Mouse (Mus musculus) liver, postnatal 0 days (tissue): ENCODE measurements around the gene Zdhhc21. TPM values are rescaled to one million over a fixed set of nuclear protein-coding genes. Genes with fewer than 3 reads are reported as not detected.

Experiments used
- ATAC-seq: fragments of 200-750 bp; cut with Nextera tagmentation; 2 replicates; pipeline ENCODE4 v1.8.0; 2017; ENCODE audit warnings: mild to moderate bottlenecking, moderate library complexity
- DNase-seq: peaks from one replicate; pipeline ENCODE4 v3.0.0-alpha.2; 2016
- H3K27ac ChIP-seq: fragments of 300-500 bp; sonication (generic); 2 replicates; pipeline ENCODE4 v1.5.1; 2014; ENCODE audit warnings: antibody characterized with exemption, moderate library complexity, mild to moderate bottlenecking, low read depth
- H3K27me3 ChIP-seq: fragments of 300-500 bp; sonication (generic); 2 replicates; pipeline ENCODE4 v1.6.1; 2014; ENCODE audit warnings: low read length, control low read depth, mixed read lengths; ENCODE audit not compliant: insufficient read depth
- H3K36me3 ChIP-seq: fragments of 300-500 bp; sonication (generic); replicated peaks from 2 replicates; pipeline ENCODE4 v1.6.1; 2014; ENCODE audit warnings: mild to moderate bottlenecking, control low read depth, low read length, moderate library complexity, mixed read lengths; ENCODE audit not compliant: insufficient read depth
- H3K4me1 ChIP-seq: fragments of 300-500 bp; sonication (generic); 2 replicates; pipeline ENCODE4 v1.6.1; 2014; ENCODE audit warnings: antibody characterized with exemption, mild to moderate bottlenecking, control low read depth; ENCODE audit not compliant: insufficient read depth
- H3K4me2 ChIP-seq: fragments of 300-500 bp; sonication (generic); 2 replicates; pipeline ENCODE4 v1.6.1; 2014; ENCODE audit warnings: low read depth, mild to moderate bottlenecking, low read length, moderate library complexity, mixed read lengths
- H3K4me3 ChIP-seq: fragments of 300-500 bp; sonication (generic); 2 replicates; pipeline ENCODE4 v1.5.1; 2014; ENCODE audit warnings: low read depth, low read length
- H3K9ac ChIP-seq: fragments of 300-500 bp; sonication (generic); replicated peaks from 2 replicates; pipeline ENCODE4 v1.6.1; 2014; ENCODE audit warnings: mild to moderate bottlenecking, moderate library complexity
- H3K9me3 ChIP-seq: fragments of 300-500 bp; sonication (generic); 2 replicates; pipeline ENCODE4 v1.6.1; 2016; ENCODE audit warnings: mild to moderate bottlenecking, control low read depth, low read length, mixed read lengths
- CTCF ChIP-seq: sonication (generic); IDR thresholded peaks from 2 replicates; pipeline ENCODE4 v1.5.1; 2016; ENCODE audit warnings: antibody characterized with exemption, low read depth
- EP300 ChIP-seq: IDR thresholded peaks from 2 replicates; pipeline ENCODE4 v1.6.1; 2016; ENCODE audit warnings: antibody characterized with exemption, low read depth, mild to moderate bottlenecking
- WGBS: fragments of 180-500 bp; shearing (Covaris S2); extraction: QIAGEN DNeasy Blood & Tissue Kit; methylation state at CpG from one replicate; pipeline ENCODE4 v1.1.7; 2014; ENCODE audit not compliant: insufficient replicate concordance; 5-methylcytosine and 5-hydroxymethylcytosine counted together
- polyA plus RNA-seq: library from polyadenylated mRNA; unstranded; fragments of >200 nt; fragmentation: Nextera tagmentation; extraction: Ambion mirVana; gene quantifications from 2 replicates; pipeline ENCODE4 v1.2.1, GENCODE M21; 2015

Gene Zdhhc21
- polyA plus RNA-seq, 1 experiment from 2014 or later, result 2.6 TPM

- 64% methylated on average over 5 of the region's 5 CpGs for WGBS
- Histone ChIP-seq H3K9me3 (no peaks in the 10 kb centered on the region), H3K4me1 (no peaks in the 10 kb centered on the region), H3K27me3 (no peaks in the 10 kb centered on the region), H3K4me3 (no peak overlapping the region), H3K4me2 (no peak overlapping the region), H3K36me3 (no peaks in the 10 kb centered on the region; the same call in 1 of the 2 replicates), H3K27ac (no peak overlapping the region), H3K9ac (no peak overlapping the region)
- TF ChIP-seq CTCF (no peak), EP300 (no peak)
- DNase-seq (no peak), ATAC-seq (no peak)
These were observed 30.3 kb downstream of the Zdhhc21 start for GRCm38 (mm10) chr4:82829429-82829828.

GRCm38 (mm10) chr4:82827001-82827400, 32.8 kb downstream of the Zdhhc21 start:
- Histone ChIP-seq H3K4me1 (no peaks in the 10 kb centered on the region), H3K4me3 (no peak overlapping the region), H3K9ac (no peak overlapping the region), H3K36me3 (no peaks in the 10 kb centered on the region; the same call in 1 of the 2 replicates), H3K9me3 (no peaks in the 10 kb centered on the region), H3K27ac (no peak overlapping the region), H3K27me3 (no peaks in the 10 kb centered on the region), H3K4me2 (no peak overlapping the region)
- DNase-seq (no peak), ATAC-seq (no peak)
- TF ChIP-seq EP300 (no peak), CTCF (no peak)
- WGBS, result 75% methylated on average over 2 of the region's 2 CpGs

- Histone ChIP-seq H3K4me3 (no peak overlapping the region), H3K27me3 (no peaks in the 10 kb centered on the region), H3K4me2 (no peak overlapping the region), H3K27ac (no peak overlapping the region), H3K9me3 (no peaks in the 10 kb centered on the region), H3K36me3 (0 out of 2 replicates have a peak, but pooled peaks cover 2% of the 10 kb centered on the region), H3K9ac (no peak overlapping the region), H3K4me1 (no peaks in the 10 kb centered on the region)
- ATAC-seq (no peak), DNase-seq (no peak)
- TF ChIP-seq EP300, result no peak
- WGBS, result 61% methylated on average over 5 of the region's 5 CpGs
These were observed 41.9 kb downstream of the Zdhhc21 start for GRCm38 (mm10) chr4:82817833-82818232.

GRCm38 (mm10) chr4:82816351-82816750, 43.4 kb downstream of the Zdhhc21 start:
- no peaks in the 10 kb centered on the region for H3K4me1 ChIP-seq
- no peaks in the 10 kb centered on the region for H3K27me3 ChIP-seq
- ATAC-seq (peak; percentile 64; the same call in 1 of the 2 replicates), DNase-seq (no peak)
- 0 out of 2 replicates have a peak, but pooled peaks cover 2% of the 10 kb centered on the region for H3K36me3 ChIP-seq
- H3K4me3 ChIP-seq, result no peak overlapping the region
- 78% methylated on average over 8 of the region's 8 CpGs for WGBS
- H3K9ac ChIP-seq, result no peak overlapping the region; the same call in 1 of the 2 replicates
- H3K27ac ChIP-seq, result no peak overlapping the region
- no peaks in the 10 kb centered on the region for H3K9me3 ChIP-seq
- H3K4me2 ChIP-seq, result peak overlapping the region; percentile 42; the same call in 1 of the 2 replicates
- TF ChIP-seq CTCF, result no peak
- TF ChIP-seq EP300, result no peak

GRCm38 (mm10) chr4:82815296-82815695, 44.5 kb downstream of the Zdhhc21 start:
- ATAC-seq, result peak; percentile 90
- Histone ChIP-seq H3K9me3 (no peaks in the 10 kb centered on the region), H3K9ac (no peak overlapping the region), H3K4me2 (no peak overlapping the region), H3K27ac (peak overlapping the region; percentile 40; the same call in 1 of the 2 replicates), H3K4me3 (no peak overlapping the region), H3K27me3 (no peaks in the 10 kb centered on the region), H3K36me3 (0 out of 2 replicates have a peak, but pooled peaks cover 2% of the 10 kb centered on the region), H3K4me1 (no peaks in the 10 kb centered on the region)
- 61% methylated on average over 4 of the region's 4 CpGs for WGBS
- peak; percentile 37 for DNase-seq
- TF ChIP-seq EP300, result peak; percentile 79
- no peak for TF ChIP-seq CTCF

GRCm38 (mm10) chr4:82813356-82813755, 46.4 kb downstream of the Zdhhc21 start:
- Histone ChIP-seq H3K9me3 (no peaks in the 10 kb centered on the region), H3K27me3 (no peaks in the 10 kb centered on the region), H3K9ac (no peak overlapping the region), H3K4me3 (no peak overlapping the region), H3K36me3 (0 out of 2 replicates have a peak, but pooled peaks cover 2% of the 10 kb centered on the region), H3K4me2 (no peak overlapping the region), H3K27ac (no peak overlapping the region), H3K4me1 (no peaks in the 10 kb centered on the region)
- 77% methylated on average over 6 of the region's 6 CpGs for WGBS
- ATAC-seq (no peak), DNase-seq (no peak)
- TF ChIP-seq EP300 (no peak), CTCF (peak; percentile 22; the same call in 1 of the 2 replicates)

GRCm38 (mm10) chr4:82807811-82808210, 51.9 kb downstream of the Zdhhc21 start:
- H3K36me3 ChIP-seq, result peaks cover 5% of the 10 kb centered on the region; the same call in 1 of the 2 replicates
- 85% methylated on average over 10 of the region's 10 CpGs for WGBS
- ATAC-seq (no peak), DNase-seq (no peak)
- no peak overlapping the region for H3K27ac ChIP-seq
- no peak overlapping the region for H3K4me2 ChIP-seq
- no peaks in the 10 kb centered on the region for H3K4me1 ChIP-seq
- H3K9me3 ChIP-seq, result no peaks in the 10 kb centered on the region
- no peak overlapping the region for H3K4me3 ChIP-seq
- TF ChIP-seq EP300 (no peak), CTCF (no peak)
- no peak overlapping the region for H3K9ac ChIP-seq
- H3K27me3 ChIP-seq, result no peaks in the 10 kb centered on the region
